Mouse (Mus musculus) CH12F3 (cell line): ENCODE results near the gene Cela3a.

ENCODE experiments used
- in situ Hi-C: fragments of 300-500 bp; cut with MboI; formaldehyde crosslinking; loops from 2 replicates; pipeline ENCODE4 v1.14.3; 2020; ENCODE audit warnings: low sequenced_read_pairs

The Cela3a gene

DNA sequence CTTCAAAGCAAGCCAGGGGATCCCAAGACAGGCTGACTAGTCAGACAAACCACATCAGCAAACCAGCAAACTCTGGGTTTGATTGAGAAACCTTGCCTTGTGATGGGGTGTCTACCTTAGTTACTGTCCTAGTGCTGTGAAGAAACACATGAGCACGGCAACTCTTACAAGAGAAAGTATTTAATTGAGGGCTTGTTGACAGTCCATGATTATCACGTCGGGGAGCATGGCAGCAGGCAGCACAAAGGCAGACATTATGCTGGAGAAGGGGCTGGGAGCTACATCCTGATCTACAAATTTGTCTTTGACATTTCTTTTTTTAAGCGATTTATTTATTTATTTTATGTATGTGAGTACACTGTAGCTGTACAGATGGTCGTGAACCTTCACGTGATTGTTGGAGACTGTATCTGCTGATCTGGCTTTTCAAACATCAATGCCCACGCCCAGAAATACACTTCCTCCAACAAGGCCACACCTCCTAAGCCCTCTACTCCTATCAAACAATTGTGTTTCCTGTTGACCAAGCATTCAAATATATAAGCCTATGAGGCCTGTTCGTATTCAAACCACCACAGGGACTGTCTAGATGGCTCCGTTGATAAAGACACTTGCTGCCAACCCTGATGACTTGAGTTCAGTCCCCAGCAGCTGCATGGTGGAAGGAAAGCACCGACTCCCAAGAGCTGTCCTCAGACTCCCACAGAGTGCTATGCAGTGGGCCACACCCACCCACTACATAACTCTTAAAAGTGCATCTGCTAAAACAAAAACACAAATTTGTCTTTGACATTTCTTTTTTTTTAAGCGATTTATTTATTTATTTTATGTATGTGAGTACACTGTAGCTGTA is 8.3 kb upstream of the Cela3a start:
- in situ Hi-C loops, result loop anchor here (25.0 kb wide), 1 partner anchor 331 kb away; no protein-coding TSS in a partner anchor

DNA sequence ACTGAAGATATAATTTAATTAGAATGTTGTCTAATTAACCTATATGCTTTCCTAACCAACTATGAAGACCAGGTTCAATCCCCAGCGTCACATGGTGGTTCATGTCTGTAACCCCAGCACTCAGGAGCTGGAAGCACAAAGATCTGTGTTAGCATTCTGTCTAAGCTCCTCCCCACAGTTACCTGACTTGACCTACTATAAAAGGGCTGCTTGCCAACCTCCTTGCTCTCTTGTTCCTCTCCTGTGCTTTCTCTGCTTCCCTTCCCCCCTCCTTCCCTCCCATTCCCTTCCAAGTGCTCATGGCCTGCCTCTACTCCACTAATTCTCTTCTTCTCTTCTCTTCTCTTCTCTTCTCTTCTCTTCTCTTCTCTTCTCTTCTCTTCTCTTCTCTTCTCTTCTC is 5.3 kb upstream of the Cela3a start:
- in situ Hi-C loops, result loop anchor here (25.0 kb wide), 1 partner anchor 328 kb away; no protein-coding TSS in a partner anchor

DNA sequence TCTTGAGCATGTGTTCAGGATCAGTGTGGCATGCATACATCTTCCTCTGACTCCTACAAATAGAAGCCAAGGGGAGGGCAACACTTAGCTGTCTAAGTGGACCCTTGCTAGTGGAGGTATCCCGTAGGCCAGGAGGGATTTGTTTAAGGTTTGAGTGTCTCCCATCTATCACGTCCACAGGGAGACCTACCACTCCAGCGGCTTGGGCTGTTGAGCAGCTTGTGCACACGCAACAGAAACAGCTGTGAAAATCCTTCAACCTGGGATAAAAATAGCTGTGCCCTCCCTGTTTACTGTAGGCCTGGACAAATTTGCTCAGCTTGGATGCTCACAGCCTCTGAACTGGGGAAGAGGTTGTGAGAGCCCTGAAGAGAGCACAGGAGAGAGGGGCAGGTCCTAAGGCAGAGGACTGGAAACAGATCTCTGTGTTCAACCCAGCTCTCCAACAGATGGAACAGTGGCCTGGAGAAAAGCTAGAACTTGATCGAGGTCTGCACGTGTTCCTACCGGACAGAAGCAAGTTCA is 2.7 kb upstream of the Cela3a start:
- in situ Hi-C loops, result loop anchor here (25.0 kb wide), 1 partner anchor 325 kb away; no protein-coding TSS in a partner anchor

DNA sequence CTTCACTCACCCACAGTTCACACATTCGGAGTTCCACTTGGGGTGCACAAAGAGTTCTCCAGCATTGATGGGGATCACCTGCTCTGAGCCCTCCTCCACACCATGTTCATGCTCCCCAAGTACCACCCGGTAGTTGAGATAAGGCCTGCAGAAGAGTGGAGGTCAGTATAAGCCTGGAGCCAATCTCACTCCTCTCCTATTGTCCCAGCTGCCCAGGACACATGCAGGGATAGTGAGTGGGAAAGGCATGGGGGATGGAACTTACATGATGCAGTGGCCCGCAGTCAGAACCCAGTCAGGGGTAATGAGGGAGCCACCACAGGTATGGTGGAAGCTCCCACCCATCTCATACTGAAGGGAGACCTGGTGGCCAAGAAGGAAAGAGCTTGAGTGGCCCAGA is 4.0 kb downstream of the Cela3a start:
- in situ Hi-C loops, result loop anchor here (25.0 kb wide), 1 partner anchor 318 kb away; no protein-coding TSS in a partner anchor

DNA sequence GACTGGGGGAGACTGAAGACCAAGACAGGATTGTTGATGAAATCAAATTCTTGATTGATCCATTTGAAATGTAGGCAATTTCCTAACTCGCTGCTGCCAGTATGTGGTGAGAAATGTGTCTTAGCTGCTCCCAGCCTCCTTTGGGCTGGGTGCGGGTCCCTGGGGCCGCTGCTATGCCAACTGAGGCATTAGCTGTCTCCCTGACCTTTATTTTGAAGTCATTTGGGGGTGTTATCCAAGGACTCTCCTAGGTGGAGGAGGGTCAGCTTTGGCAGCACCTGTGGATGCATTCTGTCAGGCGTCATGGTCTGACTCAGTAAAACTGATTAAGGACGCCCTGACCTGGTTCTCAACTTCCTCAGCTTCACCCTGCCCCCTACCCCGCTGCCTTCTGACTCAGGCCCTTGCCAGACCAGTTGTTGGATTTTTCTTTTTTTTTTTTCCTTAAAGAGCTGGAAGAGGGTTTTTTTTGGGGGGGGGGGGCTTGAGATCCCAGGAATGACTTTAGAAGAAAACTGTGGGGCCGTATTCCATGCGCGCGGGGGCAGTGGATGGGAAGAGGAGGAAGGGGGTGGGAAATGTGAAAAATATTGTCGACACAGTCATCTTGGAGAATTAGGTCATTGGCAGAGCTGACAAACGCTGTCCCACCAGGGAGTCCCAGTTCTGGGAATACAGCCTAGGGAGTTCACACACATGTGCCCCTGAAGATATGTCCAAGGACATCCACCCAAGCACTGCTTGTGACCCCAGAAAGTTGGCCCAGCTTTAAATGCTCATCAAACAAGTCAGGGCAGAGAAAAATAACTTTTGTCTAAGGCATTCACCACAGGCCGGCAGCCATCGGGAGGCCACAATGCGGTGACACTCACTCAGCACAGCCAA is 12.7 kb downstream of the Cela3a start:
- in situ Hi-C loops, result no loop called here

DNA sequence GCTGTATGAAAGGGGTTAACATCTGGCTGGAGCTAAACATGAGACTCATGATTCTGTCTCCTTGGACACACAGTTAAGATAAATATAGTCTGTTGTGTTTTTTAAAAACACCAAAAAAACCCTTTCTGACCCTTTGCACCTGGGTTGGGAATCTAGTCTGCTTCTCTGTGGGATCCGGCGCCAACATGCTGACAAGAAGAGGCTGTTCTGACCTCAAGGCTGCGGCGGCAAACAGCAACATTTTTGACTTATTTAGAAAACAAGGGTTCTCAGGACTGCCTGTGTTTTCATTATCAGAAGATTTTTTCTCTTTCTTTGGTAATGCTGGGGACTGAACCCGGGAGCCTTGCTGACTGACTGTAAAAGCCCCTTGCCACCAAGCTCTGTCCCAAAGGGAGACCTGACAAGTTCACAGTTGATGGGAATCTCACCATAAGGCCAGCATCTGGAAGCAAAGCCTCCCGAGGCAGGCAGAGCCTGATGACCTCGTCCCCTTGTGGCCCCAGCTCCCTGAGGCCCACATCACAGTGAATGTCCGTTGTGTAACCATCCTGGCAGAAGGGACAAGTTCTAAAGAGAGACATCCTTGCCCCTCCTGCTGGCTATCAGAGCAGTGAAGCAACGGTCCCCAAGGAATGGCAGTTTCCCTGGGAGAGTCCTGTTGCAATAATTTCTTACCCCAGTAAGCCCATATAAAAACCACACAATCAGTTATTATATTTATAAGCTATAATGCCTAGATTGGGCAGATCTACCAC is 16.0 kb downstream of the Cela3a start:
- in situ Hi-C loops, result no loop called here

DNA sequence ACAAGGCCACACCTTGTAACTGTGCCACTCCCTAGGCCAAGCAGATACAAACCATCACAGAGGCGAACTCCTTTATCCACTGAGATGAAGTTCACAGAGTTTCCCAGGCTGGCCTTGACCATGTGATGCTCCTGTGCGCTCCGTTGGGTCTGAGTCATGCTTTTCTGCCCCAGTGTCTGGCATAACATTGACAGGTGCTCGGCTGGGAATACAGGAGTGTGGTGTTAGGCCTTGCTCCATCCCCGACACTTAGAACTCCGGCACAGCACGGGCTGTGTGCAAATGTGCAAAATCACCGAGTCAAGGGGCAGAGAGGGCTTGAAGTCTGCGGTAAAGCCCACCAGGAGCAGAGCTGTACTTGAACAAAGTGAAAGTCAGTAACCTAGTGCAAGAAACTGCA is 16.7 kb downstream of the Cela3a start:
- in situ Hi-C loops, result no loop called here

DNA sequence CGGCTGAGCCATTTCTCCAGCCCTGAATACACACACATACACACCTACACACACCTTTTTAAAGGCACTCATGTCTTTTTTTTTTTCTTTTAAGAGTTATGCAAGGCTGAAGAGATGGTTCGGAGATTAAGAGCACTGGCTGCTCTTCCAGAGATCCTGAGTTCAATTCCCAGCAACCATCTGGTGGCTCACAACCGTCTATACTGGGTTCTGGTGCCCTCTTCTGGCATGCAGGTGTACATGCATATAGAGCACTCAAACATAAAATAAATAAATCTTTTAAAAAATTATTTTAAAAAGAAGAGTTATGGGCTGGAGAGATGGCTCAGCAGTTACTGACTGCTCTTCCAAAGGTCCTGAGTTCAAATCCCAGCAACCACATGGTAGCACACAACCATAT is 18.3 kb downstream of the Cela3a start:
- in situ Hi-C loops, result no loop called here

DNA sequence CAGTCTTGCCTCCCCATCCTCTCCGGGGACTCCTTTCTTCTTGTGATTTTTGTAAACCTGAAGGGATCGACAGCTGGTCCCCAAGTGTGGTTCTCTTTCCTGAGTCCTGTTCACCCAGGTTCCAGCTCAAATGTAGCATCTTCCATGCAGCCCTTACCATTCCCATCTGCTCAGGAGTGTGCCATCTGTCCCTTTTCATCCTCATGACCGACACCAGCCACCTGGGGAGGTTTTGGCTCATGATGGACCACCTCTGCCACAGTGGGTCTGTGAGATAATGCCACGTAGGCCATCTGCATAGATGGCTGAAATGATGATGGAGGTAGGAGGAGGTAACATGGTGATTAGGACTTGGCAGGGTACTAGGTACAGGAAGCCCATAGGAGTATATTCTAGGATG is 19.4 kb downstream of the Cela3a start:
- in situ Hi-C loops, result no loop called here

DNA sequence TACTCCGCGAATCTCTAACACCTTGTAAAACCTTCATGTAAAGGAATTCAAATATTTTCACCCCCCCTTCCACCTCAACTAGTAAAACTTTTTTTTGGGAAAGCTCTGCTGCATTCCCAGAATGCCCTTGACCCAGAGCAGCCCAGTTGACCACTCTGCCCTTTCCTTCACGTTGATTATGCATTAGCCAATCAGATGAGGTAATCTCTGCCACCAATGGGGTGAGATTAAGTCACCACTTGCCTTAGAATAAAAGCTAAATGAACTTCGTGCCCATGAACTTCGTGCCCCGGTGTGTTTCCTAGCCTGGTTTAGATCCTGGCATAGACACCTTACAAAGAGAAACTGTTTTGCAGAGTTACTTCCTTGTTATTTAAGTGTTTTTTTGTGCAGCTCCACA is 20.6 kb downstream of the Cela3a start:
- in situ Hi-C loops, result no loop called here

DNA sequence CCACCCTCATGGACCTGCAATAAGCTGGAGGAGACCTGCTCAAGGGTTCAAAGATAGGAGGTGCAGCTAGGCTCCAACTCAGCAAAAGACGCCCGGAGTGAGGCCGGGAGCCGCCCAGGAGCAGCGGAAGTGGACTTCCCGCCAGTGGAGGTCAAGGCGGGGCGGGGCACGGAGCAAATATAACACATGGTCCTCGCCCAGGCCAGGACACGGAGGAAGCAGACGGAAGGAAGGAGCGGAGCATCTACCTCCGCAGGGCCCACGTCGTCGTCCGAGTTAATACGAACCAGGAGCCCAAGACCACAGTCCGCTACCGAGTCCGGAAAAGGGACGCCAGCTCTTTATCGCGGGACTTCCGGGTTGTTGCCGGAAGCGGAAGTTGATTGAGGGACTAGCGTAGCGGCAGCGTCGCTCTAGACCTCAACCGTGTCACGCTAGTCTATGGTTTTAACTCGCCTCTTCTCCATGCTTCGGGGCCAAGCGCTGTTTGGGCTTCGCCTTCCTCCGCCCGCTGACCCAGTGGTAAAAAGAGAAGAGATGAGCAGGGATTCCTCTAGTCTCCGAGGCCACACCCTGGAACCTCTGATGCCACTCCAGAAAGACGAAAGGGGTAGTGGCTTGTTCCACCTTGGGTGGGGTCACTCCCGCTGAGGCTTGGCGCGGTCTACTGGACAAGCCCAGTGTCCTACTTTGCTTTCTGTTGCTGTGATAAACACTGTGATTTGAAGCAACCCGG is 21.4 kb downstream of the Cela3a start:
- in situ Hi-C loops, result no loop called here

DNA sequence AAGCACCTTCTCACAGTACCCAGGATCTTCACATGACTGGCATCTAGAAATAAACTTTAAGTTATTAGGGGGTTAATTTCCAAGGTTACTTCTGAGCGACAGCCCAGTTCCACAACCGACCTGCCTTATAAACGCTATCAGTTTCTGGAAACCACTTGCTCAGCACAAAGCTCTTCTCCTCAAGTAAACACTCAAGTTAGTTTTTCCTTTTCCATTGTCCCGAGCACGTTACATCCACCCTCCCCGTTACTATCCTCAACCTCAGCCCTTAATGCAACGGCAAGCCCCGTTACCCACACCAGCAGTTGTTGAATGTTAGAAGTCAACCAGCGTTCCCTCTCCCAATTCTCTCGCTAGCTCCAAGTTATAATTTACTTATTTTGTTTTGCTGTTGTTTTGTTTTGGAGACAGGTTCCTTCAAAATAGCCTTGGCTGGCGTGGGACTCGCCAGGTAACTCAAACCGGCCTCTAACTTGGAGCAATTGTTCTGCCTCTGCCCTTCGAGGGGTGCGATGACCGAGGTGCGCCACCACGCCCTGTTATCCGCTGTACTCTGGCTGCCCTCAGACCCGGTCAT is 22.0 kb downstream of the Cela3a start:
- in situ Hi-C loops, result no loop called here

DNA sequence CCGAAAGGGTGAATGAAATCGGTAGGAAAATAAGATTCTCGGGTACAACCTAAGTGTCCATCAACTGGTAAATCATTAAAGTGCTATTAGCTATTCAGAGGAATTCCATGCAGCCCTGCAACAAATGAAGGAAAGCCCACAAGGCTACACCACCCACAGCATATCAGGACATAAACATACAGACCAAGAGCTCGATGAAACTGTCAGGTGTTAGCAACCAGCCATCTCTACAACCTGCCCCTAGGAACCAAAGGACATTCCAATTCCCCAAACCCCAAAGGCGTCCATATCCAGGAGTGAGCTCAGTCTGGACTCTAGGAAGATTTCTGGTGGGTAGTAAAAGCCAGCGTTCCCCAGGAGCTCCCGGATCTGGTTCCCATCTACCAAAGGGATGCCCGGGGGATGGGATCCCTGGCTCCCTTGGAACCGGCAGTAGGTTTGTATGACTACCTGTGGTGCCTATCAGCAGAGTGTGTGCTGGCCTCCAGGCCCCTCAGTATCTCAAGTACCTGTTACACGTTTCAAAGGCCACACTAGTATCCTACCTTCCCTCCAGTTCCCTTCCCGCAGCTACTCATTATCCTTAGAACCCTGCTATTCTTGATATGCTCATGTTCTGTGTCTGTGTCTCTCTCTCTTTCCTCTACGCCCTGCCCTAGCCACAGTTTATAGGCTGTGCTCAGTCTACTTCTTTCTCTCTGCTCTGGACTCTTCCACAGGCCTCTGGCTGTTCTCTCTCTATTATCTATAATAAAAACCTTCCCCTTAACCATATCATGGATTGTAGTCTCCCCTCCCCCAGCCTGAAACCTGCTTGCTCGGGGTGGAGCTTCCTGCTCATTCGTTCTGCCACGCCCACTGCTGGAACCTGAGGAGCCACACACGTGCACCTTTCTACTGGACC is 28.6 kb downstream of the Cela3a start:
- in situ Hi-C loops, result no loop called here

DNA sequence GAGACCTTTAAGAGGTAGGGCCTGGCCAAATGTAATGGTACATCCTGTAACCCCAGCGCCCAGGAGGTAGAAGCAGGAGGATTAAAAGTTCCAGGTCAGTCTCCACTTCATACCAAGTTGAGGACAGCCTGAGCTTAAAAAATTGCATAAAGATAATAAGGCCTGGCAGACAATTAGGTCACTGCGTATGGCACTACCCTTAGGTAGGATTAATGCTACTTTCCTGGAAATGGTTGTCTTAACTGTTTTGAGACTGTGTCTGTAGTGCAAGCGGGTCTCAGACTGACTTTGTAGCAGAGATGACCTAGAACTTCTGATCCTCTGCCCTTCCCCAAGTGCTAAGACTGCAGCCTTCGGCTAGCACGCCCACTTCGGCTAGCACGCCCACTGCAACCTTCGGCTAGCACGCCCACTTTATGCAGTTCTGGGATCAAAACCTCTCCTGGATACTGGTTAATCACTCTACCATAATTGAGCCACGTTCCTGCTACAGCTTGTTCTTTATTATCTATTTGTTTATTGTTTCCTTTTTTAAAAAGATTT is 29.8 kb downstream of the Cela3a start:
- in situ Hi-C loops, result no loop called here

DNA sequence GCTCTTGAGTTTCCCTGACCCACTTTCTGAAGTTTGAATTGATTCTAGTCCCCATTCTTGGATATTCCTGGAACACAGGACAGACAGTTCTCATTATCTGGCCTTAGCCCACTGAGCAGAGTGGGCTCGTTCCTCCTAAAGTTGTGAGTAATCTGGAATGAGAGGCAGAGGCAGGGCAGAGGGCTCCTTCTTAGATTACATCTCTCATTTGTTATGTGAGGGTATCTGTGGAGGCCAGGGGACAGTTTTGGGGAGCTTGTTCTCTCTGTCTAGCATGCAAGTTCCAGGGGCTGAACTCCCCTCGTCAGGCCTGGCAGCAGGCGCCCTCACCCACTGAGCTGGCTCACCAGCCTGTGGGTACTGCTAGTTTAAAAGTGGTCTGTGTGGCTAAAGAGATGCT is 30.5 kb downstream of the Cela3a start:
- in situ Hi-C loops, result no loop called here

DNA sequence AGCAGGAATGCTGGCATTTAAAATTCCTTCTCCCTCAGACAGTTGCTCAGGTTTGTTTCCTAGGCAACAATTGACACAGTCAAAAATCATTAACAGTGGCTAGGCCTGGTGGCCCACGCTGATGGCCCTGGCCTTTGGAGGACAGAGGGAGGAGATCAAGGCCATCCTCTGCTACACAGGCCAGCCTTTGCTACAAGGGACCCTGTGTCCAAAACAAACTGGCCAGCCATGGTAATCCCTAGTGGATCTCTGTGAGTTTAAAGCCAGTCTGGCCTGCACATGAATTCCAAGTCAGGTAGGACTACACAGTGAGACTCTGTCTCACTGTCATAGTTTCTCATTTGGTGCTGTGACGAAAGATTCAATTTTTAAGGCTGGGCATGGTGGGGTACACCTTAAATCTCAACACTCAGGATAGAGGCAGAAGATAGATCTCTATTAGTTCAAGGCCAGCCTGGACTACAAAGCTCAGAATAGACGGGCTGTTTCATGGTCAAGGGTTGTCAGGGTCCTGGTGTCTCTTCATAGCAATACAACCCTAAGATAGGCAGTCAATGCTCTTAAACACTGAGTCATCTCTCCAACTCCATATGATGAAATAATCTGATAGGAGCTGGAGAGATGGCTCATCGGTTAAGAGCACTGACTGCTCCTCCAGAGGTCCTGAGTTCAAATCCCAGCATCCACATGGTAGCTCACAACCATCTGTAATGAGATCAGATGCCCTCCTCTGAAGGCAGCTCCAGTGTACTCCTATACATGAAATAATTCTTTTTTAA is 31.9 kb downstream of the Cela3a start:
- in situ Hi-C loops, result no loop called here

DNA sequence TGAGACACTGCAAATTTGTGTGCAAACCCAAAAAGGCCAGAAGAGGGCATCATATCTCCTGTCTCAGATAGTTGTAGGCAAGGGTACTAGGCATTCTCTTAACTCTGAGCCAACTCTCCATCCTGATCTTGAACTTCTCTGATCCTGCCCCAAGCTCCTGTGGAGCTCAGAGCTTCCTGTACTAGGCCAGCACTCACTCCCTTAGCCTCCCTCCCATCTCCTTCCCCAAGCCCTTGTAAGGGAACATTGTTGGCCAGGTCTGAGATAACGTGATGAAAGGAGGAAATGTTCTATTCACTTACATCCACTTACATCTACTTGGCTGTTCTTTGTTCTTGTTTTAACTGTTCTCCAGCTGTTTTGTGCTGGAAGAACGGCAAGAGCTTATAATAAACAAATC is 32.8 kb downstream of the Cela3a start:
- in situ Hi-C loops, result no loop called here
